Mouse (Mus musculus) ES-Bruce4 (cell line): Measurements from ENCODE around the gene Akna. TPM values are rescaled to one million over a fixed set of nuclear protein-coding genes. Genes with fewer than 3 reads are reported as not detected.

Experiments
- H3K27ac ChIP-seq: 2 replicates; pipeline ENCODE4 v1.5.1; 2012; ENCODE audit warnings: low read length, inconsistent platforms; ENCODE audit not compliant: insufficient read depth
- H3K27me3 ChIP-seq: 2 replicates; pipeline ENCODE4 v1.6.1; 2012; ENCODE audit warnings: mild to moderate bottlenecking, low read length, inconsistent platforms; ENCODE audit not compliant: control insufficient read depth, poor library complexity, insufficient read depth, severe bottlenecking
- H3K36me3 ChIP-seq: 2 replicates; pipeline ENCODE4 v1.6.1; 2012; ENCODE audit warnings: inconsistent platforms, mild to moderate bottlenecking, low read length, moderate library complexity; ENCODE audit not compliant: control insufficient read depth, poor library complexity, insufficient read depth, severe bottlenecking
- H3K4me1 ChIP-seq: one replicate; pipeline ENCODE4 v1.8.1; 2011; ENCODE audit warnings: low read length; ENCODE audit not compliant: control insufficient read depth, insufficient read depth
- H3K4me3 ChIP-seq: 2 replicates; pipeline ENCODE4 v1.5.1; 2011; ENCODE audit warnings: low read depth, mild to moderate bottlenecking, low read length
- H3K9ac ChIP-seq: 2 replicates; pipeline ENCODE4 v1.6.1; 2012; ENCODE audit warnings: low read depth, mild to moderate bottlenecking, inconsistent platforms; ENCODE audit not compliant: poor library complexity, severe bottlenecking
- H3K9me3 ChIP-seq: replicated peaks from 2 replicates; pipeline ENCODE4 v1.6.1; 2012; ENCODE audit warnings: mild to moderate bottlenecking, low read length, inconsistent platforms; ENCODE audit not compliant: control insufficient read depth, poor library complexity, insufficient read depth, severe bottlenecking
- CTCF ChIP-seq: IDR thresholded peaks from one replicate; pipeline ENCODE4 v1.8.1; 2011; ENCODE audit warnings: low read depth, low read length
- EP300 ChIP-seq: IDR thresholded peaks from 2 replicates; pipeline ENCODE4 v1.6.1; 2011; ENCODE audit warnings: low read depth, low read length; ENCODE audit not compliant: insufficient read depth
- POLR2A ChIP-seq: IDR thresholded peaks from one replicate; pipeline ENCODE4 v1.8.1; 2011; ENCODE audit warnings: low read length; ENCODE audit not compliant: insufficient read depth
- polyA plus RNA-seq: library from polyadenylated mRNA; stranded (reverse); fragments of >200 nt; gene quantifications from 2 replicates; pipeline ENCODE4 v1.2.4, GENCODE M21; 2011; ENCODE audit warnings: low read depth; ENCODE audit not compliant: missing spikeins, insufficient read depth, insufficient read length

The Akna gene
- polyA plus RNA-seq, 1 experiment, result 4.0 TPM

GRCm38 (mm10) chr4:63426308-63426707 lies 23.2 kb upstream of the Akna start:
- Histone ChIP-seq H3K27ac (0 out of 2 replicates have a peak overlapping the region, but pooled peaks have one; percentile 5), H3K9me3 (no peaks in the 10 kb centered on the region), H3K36me3 (no peaks in the 10 kb centered on the region), H3K9ac (no peak overlapping the region), H3K27me3 (no peaks in the 10 kb centered on the region), H3K4me3 (no peak overlapping the region), H3K4me1 (peaks cover 26% of the 10 kb centered on the region)
- TF ChIP-seq EP300, result no peak
- TF ChIP-seq CTCF, result no peak
- no peak for TF ChIP-seq POLR2A

DNA sequence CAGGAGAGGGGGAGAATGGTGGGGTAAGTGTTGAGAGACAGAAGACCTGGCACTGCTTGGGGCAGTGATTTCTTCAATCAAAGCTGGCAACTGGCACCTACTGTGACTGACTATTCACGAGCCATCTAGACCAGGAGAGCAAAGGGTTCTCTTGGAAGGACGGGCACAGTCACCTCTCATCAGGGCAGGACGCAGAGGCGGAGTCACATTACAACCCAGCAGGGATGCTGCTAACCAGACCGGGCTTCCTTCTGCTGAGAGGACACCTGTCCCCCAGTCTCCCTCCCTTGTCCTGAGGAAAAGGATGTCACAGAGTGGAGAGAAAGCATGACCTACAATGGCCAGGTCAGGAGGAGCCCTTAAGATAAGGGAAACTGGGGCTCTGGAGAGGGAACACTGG lies 20.7 kb upstream of the Akna start:
- H3K9ac ChIP-seq, result no peak overlapping the region
- H3K36me3 ChIP-seq, result no peaks in the 10 kb centered on the region
- no peaks in the 10 kb centered on the region for H3K9me3 ChIP-seq
- H3K27me3 ChIP-seq, result no peaks in the 10 kb centered on the region
- H3K4me1 ChIP-seq, result peaks cover 26% of the 10 kb centered on the region
- peak overlapping the region; percentile 65 for H3K27ac ChIP-seq
- no peak overlapping the region for H3K4me3 ChIP-seq
- no peak for TF ChIP-seq CTCF
- TF ChIP-seq POLR2A, result no peak
- TF ChIP-seq EP300, result peak; percentile 36; the same call in 1 of the 2 replicates

DNA sequence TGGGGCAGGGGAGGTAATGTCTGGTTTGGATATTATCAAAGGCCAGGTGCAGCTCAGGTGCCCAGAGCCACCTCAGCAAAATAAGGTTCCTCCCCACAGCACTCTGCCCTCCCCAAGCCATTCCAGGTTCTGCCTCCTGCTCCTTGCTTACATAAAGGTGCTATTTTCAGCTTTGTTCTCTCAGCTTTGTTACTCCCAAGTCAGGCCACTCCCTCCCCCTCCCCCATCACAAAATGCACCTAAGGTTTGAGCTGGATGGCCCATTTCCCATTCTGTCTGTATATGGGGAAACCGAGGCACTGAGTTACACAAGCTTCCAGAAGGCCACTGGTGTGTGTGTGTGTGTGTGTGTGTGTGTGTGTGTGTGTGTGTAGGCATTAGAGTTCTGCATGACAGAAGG lies 20.1 kb upstream of the Akna start:
- H3K27ac ChIP-seq, result peak overlapping the region; percentile 65
- no peak overlapping the region for H3K9ac ChIP-seq
- no peaks in the 10 kb centered on the region for H3K36me3 ChIP-seq
- no peaks in the 10 kb centered on the region for H3K9me3 ChIP-seq
- TF ChIP-seq CTCF (no peak), EP300 (peak; percentile 63; the same call in 1 of the 2 replicates), POLR2A (no peak)
- H3K27me3 ChIP-seq, result no peaks in the 10 kb centered on the region
- H3K4me1 ChIP-seq, result peaks cover 26% of the 10 kb centered on the region
- no peak overlapping the region for H3K4me3 ChIP-seq

DNA sequence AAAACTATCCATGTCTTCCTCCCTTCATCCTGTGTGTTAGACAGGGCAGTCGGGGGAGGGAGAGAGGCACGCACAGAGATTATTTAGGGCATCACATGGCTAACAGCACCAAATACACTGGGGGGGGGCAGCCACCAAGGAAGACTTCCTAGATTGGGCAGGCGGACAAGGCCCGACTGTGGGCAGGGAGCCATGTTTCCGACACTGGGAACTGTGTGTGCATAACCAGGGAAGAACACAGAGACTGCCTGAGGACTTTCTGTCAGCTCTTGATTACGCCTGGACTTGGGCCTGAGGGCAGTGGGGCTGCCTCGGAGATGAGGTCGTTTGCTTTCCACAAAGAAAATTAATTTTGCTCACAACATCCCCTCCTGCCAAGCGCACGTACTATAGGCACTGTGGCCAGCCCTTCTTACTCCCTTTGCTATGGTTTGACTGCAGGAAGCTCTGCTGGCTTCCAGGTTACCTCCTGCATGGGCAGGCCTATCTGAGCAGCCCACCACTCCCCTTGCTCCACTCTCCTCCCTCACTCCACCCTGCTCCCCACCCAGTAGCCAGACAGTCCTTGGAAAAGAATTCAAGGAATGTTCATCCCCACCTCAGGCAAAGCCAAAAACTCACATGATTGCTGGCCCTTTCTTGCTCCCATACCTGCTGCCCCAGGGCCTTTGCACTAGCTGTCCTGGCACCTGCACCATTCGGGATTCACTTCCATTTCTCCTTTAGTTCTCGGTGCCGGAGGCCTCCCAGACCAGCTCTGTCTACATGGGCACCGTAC lies 17.2 kb upstream of the Akna start:
- 0 out of 2 replicates have a peak overlapping the region, but pooled peaks have one; percentile 14 for H3K9ac ChIP-seq
- H3K27ac ChIP-seq, result peak overlapping the region; percentile 49
- H3K36me3 ChIP-seq, result no peaks in the 10 kb centered on the region
- peak; percentile 86 for TF ChIP-seq EP300
- TF ChIP-seq CTCF, result no peak
- no peak for TF ChIP-seq POLR2A
- H3K4me1 ChIP-seq, result peaks cover 17% of the 10 kb centered on the region
- no peaks in the 10 kb centered on the region for H3K9me3 ChIP-seq
- H3K4me3 ChIP-seq, result no peak overlapping the region
- H3K27me3 ChIP-seq, result no peaks in the 10 kb centered on the region

- H3K4me1 ChIP-seq, result peaks cover 8% of the 10 kb centered on the region
- no peak overlapping the region for H3K27ac ChIP-seq
- H3K36me3 ChIP-seq, result no peaks in the 10 kb centered on the region
- H3K4me3 ChIP-seq, result no peak overlapping the region
- no peak overlapping the region for H3K9ac ChIP-seq
- H3K27me3 ChIP-seq, result no peaks in the 10 kb centered on the region
- no peak for TF ChIP-seq POLR2A
- TF ChIP-seq CTCF, result no peak
- TF ChIP-seq EP300, result no peak
- H3K9me3 ChIP-seq, result no peaks in the 10 kb centered on the region
Observed at GRCm38 (mm10) chr4:63418270-63418669, 15.1 kb upstream of the Akna start.

GRCm38 (mm10) chr4:63417318-63417957 lies 14.3 kb upstream of the Akna start:
- Histone ChIP-seq H3K4me3 (no peak overlapping the region), H3K4me1 (peaks cover 4% of the 10 kb centered on the region), H3K9me3 (no peaks in the 10 kb centered on the region), H3K36me3 (no peaks in the 10 kb centered on the region), H3K27ac (no peak overlapping the region), H3K9ac (no peak overlapping the region), H3K27me3 (no peaks in the 10 kb centered on the region)
- peak; percentile 77 for TF ChIP-seq CTCF
- TF ChIP-seq EP300, result no peak
